Mouse (Mus musculus): Measurements from ENCODE around the gene Fosl2. TPM values are rescaled to one million over a fixed set of nuclear protein-coding genes. Genes with fewer than 3 reads are reported as not detected.

The Fosl2 gene
- total RNA-seq, 4 experiments from 2014 or later: 42.6 to 75.6 (median 59.2) TPM

DNA sequence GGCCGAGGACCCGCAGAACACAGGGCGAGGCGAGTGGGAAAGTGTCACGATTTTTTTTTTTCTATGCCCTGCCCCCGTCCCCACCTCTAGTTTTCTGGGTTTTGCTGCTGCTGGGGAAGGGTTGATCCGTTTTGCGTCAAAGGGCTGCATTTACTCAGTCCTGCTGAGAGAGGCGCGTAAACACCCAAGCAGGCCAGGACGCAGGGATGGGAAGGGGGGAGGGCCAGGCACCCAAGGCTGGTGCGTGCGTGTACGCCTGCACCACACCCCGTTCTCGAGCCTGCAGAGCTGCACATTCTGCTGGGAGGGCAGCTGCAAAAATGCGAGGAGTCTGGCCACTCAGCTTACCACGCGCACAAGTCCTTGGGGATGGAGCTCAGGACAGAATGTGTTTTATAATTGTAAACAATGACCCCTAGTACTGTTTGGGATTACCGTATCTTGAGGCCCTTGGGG, 2.0 kb upstream of the Fosl2 start:
- peak; percentile 70 to 77 for DNase-seq (ENCODE audit: low spot score in 2 of 2)

DNA sequence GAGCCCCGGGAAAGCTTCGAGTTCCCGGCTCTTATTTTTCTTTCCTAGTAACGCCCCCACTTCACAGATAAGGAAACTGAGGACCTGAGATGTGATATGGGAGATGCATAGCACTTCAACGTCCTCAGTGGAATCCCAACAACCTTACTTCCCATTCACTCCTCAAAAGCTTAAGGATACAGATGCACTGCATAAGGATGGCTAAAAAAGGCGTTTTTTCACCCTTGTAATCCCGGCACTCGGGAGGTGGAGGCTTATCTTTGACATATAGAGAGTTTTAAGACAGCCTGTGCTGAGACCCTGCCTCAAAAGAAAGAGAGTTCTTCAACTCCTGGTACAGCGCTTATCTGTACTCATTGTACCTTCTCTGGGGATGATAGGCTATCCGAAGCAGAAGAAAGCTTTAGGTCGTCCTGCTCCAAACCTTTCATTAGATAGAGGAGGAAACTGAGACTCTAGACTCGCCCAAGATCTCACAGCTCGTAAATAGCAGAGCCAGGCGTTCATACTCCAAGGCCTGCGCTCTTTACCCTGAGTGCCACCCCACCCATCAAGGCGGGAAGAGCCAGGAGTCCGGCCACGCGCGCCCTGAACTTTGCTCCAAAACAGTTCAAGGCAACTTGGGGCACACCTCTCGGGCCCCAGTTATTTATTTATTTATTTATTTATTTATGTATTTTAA, 1.4 kb upstream of the Fosl2 start:
- no peak for DNase-seq (ENCODE audit: low spot score in 2 of 2)

DNA sequence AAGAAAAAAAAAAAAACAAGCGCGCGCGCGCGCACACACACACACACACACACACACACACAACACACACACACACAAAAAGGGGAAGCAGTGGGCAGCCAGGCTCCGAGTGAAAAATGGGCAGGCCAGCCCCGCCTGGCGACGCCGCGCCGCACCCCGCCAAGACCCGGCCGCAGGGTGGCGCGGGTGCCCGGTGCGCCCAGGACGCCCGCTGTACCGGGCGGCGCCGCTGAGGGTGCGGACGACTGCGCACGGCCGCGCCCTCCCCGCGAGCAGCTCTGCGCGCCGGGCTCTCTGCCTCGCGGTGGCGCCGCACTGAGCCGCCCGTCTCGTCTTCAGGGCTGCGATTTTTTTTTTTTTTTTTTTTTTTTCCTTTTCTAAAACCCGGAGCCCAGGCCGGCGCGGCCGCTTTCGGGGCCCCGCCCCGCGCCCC, 682 bp upstream of the Fosl2 start:
- DNase-seq (ENCODE audit: low spot score in 2 of 2): peak in 1 of 2 experiments; percentile 57

DNA sequence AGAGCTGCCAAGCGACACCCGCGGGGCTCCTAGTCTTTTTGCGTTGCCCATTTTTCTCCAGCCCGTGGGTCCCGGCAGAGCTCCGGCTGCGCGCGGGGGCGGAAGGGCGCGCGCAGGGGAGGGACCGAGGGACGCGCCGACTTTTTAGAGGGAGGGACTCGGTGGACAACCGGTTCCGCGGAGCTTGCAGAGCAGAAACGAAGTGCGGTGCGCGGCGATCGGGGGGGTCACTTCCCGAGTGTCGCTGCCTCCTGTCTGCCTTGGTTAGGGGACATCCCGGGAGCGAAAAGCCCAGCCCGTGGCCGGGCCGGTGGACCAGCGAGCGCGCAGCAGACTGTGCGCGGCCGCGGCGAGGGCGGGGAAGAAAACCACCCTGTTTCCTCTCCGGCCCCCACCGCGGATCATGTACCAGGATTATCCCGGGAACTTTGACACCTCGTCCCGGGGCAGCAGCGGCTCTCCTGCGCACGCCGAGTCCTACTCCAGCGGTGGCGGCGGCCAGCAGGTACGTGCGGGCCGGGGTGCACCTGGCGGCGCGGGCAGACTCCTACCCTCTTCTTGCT, 781 bp downstream of the Fosl2 start:
- peak; percentile 35 to 46 for DNase-seq (ENCODE audit: low spot score in 2 of 2)

DNA sequence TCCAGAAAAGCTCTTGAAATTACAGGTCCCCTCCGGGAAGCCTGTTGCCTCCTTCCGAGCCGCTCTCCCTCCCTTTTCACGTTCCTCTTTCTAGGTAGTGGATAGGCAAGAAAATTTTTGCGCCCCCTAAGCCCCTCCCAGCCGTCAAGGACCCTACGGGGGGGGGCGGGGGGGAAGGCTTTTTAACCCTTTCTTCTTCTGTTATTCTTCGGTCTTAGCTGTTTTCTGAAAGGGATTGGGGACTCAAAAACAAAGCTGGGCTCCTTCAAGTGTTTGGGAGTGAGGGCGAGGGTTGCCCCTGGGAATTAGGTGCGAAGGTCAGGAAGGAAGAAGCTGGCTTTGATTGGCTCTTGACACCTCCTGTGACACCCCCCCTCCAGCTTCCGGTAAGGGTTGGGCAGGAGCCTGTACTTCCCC, 1.5 kb downstream of the Fosl2 start:
- no peak for DNase-seq (ENCODE audit: low spot score in 2 of 2)

DNA sequence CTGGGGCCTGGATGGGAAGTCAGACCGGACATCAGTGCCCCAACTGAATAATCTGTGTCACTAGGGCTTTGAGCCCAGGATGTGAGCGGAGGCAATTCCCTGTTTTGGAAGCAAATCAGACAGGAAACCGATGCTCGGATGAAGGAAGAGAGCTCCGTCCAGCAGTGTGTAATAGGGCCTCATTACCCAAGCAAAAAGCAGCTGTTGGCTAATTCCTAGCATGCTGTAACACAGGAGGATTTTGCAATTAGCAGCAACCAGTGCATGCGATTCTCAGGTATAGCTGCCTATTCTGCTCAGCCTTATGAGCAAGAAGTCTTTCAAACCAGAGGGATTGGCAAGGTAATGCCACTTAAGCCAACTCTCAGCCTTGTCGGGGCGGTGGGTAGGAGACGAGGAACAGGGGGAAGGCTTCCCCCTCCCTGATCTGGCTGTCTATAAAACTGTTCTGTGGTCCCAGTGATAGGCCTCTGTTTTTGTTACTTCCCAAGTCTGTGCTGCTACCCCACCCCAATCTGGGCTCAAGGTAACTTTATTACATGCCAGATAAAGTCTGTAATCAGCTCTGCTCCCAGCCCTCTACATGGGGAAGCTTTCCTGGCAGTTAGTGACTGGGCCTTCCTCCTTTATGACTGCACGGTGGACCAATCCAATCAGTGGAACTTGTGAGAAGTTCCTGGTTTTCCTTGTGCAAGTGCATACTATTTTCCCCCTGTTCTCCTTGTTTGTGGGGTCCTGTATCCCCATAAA, 3.0 kb downstream of the Fosl2 start:
- peak in 1 of 2 experiments; percentile 19 for DNase-seq (ENCODE audit: low spot score in 2 of 2)

DNA sequence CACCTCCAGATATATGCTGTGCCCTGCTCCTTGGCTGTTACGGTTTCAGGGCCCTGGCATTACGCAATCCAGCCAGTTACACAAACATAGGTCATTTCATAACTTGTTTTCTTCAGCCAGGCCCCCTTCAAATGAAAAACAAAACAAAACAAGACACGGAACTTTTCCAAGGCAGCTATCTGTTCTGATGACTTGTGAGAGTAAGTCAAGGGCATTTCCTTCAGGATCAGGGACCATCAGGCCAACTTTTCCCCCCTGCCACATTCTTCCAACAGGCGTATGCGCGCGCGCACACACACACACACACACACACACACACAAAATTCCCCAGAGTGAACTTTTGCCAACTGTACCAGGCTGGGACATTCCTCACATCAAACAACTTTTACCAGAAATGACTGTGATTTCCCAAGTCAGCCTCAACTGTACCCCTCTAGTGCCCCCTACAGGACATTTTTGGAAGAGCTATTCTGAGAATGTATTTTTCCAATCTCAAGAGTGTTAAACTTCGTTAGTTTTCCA, 4.0 kb downstream of the Fosl2 start:
- DNase-seq (ENCODE audit: low spot score in 2 of 2): no peak

DNA sequence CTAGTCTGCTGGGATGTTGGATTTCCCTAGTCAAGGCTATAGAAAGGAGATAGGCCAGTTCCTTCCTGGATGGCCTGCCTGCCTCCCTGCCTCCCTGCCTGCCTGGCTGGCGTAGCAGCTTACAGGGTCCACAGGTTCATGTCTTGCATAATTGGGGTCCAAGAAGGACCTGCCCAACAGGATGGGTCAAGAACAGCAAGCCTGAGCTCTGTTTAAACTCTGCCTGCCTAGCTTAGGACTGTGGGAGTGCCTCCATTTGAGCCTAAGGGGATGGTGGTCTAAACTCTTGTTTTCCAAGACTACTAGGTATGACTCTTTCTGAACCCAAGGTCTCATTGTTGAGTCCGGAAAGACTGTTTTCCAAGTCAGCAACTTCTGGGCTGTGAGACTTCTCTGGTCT, 6.3 kb downstream of the Fosl2 start:
- no peak for DNase-seq (ENCODE audit: low spot score in 2 of 2)

DNA sequence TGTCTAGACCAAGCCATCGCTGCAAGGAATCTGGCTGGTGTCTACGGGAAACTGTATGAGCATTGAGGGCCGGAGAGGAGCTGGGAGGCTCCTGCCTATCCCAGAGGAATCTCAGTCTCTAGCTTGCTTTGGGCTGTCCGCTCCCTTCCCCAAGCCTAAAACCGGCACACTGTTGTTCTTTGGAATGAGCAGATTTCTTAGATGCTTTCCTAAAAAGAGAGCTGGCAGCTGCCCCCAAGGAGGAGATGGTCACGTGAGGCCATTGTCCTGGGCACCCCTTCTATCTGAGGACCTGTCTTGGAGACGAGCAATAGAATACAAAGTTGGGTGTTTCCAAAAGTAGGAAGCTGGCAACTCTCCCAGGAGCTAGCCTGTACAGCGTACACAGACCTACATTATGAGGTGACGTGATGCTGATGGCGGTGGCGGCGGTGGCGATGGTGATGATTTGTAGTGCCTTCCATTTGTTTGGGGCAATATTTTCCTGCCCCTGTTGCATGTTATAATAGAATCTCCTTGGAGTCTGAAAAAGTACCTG, 7.9 kb downstream of the Fosl2 start:
- no peak for DNase-seq (ENCODE audit: low spot score in 2 of 2)

DNA sequence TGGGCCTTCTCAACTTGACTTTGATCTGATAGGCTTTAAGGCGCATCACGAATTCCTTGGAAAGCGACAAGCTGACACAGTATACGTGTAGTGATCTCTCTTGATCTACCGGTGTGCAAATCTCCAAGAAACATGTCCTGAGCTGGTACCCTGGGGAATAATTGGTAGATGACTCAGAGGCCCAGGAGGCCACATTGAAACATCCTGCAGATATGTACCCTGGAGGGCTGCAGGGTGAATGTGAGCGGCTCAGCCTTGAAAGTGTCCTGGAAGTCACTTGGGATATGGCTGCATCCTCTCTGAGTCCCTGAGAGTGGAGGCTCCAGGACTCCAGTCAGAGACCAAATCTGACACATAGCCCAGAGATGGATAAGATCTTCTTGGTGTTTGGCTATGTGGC, 10.7 kb downstream of the Fosl2 start:
- no peak for DNase-seq (ENCODE audit: low spot score in 2 of 2)

DNA sequence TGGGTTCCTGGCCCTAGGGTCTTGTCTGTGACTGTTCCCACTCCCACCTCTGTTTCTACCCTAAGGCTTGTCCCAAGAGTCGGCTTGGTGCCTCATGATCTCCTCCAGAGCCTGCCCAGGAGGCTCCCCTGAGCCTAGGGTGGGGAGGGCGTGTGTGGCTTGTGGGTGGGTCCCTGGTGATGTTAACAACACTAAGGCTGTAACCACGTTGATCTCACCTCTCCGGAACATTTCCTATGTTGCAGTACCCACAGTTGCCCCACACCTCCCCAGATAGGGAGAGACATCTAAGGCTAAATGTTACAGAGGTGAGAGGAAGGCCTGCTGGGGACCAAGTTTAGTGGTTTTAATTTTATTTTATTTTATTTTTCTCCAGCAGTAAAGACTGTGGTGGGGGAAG, 13.0 kb downstream of the Fosl2 start:
- DNase-seq (ENCODE audit: low spot score in 2 of 2): no peak

DNA sequence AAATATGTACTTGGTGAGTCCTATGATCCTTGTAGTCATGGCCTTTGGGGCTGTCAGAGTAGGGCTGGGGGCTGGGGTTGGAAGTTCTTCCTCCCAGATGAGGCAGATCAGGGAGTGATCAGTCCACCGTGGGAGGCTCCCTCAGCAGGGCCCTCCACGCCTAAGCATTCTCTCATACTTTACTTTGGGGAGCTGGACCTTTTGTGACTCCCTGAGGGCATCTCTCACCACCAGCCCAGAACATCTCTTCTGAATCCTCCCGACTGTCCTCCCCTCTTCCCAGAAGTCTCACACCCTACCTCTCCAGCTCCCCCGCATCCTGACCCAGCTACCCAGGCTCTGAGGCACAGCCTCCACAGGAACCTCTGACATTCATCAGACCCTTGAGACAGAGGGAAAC, 15.6 kb downstream of the Fosl2 start:
- DNase-seq (ENCODE audit: low spot score in 2 of 2): no peak

DNA sequence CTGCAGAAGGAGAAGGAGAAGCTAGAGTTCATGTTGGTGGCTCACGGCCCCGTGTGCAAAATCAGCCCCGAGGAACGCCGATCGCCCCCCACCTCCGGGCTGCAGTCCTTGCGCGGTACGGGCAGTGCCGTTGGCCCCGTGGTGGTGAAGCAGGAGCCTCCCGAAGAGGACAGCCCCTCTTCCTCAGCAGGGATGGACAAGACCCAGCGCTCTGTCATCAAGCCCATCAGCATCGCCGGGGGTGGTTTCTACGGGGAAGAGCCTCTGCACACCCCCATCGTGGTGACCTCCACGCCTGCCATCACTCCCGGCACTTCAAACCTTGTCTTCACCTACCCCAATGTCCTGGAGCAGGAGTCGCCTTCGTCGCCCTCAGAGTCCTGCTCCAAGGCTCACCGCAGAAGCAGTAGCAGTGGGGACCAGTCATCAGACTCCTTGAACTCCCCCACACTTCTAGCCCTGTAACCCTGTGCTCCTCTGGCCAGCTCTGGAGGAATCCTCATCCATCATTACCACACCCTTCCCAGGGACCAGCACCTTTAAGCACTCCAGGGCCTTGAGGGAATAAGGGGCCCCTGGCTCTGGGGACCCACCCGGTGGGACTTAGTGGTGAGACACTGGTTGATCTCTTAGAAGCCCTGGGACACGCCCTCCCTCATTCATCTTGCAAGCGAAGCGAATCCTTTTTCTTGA, 17.3 kb downstream of the Fosl2 start:
- no peak for DNase-seq (ENCODE audit: low spot score in 2 of 2)

DNA sequence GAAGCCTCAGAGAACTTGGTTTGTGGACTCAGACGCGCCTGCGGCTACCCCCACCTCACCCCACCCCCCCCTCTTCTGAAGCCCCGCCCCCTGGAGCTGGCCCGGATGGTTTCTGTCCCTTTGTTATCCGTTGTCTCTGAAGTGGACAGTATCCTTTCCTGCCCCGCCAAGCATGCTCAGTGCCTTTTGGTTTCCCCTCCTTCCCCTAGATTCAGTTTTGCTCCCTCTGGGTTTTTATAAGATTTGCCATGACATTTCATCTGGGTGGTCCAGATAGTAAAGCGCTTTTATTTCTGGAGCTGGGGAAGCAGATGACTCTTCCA, 17.8 kb downstream of the Fosl2 start:
- no peak for DNase-seq (ENCODE audit: low spot score in 2 of 2)

DNA sequence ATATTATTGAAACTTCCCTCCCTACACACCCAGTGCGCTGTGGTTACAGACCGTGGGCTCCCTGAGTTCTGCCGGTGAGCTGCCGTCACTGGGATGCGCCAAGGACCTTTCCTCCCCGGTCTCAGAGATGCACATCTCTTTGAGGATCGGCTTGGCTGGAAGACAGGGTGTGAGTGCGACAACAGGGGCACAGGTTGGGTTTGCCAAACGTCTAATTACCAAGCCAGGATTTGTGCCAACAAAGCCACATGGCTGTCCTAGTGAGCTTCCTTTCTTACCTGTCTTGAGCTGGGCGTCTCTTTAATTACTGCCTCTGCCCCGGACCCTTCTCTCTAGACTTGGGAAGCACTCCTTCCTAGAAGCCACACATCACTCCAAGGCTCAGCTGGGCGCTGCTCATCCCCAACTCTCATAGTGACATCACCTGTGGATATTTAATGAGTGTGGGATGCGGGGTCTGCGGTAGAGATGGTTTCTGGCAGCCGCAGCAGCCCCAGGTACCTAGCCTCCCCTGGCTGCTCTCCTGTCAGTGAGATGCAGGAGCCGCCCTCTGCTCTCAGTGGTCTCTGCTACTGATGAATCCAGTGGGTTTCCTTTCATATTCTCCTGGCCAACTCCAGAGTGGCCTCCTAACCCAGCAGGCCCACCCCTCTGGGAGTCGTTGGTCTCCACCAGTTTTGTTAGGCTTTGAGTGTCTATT, 18.3 kb downstream of the Fosl2 start:
- no peak for DNase-seq (ENCODE audit: low spot score in 2 of 2)

DNA sequence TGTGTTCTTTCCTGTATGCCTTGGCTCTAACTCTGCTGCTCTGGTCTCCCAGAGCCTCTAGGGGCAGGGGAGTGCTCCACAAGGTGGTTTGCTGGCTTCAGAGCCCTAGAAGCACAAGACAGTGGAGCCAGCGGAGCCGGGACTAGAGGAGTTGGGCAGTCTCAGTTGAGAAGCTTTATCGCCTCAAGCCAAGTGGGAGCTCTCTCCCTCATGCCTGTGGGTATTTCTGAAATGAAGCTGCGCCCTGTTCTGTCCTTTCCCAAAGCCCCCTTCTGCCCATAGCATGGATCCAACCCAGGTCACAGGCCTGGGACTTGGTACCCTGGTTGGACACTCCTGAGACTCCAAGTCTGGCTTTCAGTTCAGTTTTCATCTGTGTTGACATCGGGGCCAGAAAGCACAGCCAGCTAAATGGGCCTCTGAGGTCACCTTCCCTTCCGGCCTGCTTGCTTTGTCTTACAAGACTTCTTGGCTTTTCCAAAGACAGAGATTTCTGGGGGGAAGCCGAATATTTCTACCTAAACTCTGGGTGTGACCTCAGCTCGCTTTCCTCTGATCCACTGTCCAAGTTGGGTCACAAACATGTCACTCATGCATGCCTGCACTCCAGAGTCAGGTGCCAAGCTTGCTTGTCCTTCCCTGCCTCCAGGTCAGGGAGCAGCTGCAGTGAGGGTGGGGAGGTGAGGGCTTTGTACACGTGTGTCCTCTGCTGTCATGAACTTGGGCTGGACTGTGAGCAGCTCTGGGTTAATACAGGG, 19.5 kb downstream of the Fosl2 start:
- no peak for DNase-seq (ENCODE audit: low spot score in 2 of 2)

DNA sequence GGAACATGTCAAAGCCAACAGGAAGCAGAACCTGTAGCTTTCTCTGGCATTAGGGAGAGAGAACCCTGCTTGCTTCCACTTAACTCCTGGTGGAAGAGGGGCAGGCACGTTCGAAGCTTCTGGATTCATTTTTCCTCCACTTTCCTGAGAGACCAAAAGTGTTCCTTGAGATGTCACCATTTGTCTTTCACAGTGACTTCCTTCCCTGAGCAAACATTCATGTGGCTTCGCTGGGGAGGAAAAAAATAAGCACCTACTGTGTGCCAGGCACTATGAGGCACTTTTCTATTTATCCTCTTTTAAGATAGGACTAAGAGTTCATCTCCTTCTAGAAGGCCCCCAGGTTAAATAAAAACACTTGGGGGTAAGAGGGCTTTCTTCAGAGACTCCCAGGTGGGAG, 20.3 kb downstream of the Fosl2 start:
- no peak for DNase-seq (ENCODE audit: low spot score in 2 of 2)

DNA sequence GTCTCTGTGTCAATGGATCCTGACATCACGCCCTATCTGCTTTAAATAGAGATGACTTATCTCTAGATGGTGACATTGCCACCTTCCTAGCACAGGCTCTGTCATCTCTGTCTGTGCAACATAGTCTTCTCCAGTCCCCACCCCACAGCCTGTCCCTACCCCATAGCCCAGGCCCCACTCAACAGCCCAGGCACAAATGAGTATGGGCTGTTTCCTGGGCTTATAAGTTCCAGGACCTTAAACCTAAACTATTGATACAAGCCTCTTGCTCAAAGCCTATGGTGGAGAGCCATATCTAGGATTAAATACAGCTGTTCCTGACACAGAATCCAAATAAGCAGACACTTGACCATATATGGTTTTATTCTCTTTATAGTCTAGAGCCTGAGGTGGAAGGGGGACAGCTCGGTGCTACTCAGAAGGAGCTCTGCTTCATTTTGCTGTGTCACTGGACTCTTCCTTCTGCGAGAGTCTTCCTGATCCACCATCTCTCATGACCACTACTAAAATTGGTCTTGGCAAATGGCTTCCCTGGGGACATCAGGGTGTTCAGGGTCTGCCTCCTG, 28.0 kb downstream of the Fosl2 start:
- DNase-seq (ENCODE audit: low spot score in 2 of 2): no peak

DNA sequence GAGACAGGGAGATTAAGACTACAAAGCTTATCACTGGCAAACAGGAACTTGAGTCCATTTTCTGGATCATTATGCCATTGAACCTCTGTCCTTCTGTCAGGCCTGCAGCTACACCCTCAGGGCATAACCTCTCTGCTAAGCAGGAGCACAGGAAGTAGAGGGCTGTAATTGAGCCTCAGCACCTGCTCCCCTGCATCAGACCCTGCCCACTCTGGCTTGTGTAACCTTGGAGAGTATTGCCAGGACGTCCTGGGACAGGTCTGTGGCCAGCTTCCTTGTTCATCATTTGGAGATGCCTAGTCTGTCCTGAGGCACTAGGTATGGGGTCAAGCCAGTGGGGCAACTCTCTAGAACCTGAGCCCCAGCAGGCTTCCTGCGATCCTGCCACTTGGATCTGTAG, 36.6 kb downstream of the Fosl2 start:
- no peak for DNase-seq (ENCODE audit: low spot score in 2 of 2)

DNA sequence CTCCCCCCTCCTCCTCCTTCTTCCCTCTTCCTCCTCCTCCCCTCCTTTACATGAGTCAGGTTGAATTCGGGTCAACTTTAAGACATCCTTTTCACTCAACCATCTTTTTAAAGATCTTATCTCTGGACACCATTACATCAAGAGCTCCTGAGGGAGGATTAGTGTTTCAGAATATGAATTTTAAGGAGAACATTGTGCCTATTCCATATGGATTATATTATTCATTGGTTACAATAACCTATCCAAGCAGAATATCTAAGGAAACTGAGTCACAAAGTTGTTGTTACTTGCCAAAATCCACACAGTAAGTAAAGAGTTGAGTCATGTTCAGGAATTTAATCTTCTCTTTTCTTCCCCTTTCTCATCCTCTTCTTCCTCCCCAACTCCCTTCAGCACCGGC, 41.2 kb downstream of the Fosl2 start:
- no peak for DNase-seq (ENCODE audit: low spot score in 2 of 2)
